Mouse (Mus musculus): ENCODE data around the gene Skint5.
"Not testable (repeated sequence)": the region's sequence is repeated elsewhere in the genome, so short reads cannot be mapped to it uniquely, and the experiment has no call there.

The Skint5 gene

DNA sequence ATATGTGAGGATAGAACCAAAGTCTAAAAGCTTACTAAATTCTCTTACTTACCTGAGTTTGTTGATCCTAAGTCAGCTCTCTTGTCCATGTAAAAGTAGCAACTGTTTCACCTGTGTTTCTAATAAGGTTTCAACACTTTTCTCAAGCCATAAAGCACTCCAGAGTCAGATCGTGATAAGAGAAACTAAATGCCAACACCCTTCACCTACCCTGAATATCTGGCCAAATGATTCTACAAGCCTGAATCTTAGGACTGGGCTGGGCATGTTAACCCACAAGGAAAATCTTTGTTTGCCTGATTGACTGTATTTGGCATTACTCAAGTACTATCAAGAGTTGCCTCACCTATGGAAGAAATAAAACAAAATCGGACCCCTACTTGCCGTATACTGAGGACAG lies at the start of gene Skint5:
Skint5 (minus strand) TSS at position 101 of the 400 bp plus-strand sequence.
- DNase-seq (ENCODE audit: extremely low read depth, insufficient read length, low spot score), result no peak

- DNase-seq (ENCODE audit: extremely low read depth, insufficient read length, low spot score), result no peak
Observed at GRCm38 (mm10) chr4:113957343-113957742, 42.0 kb downstream of the Skint5 start.

- DNase-seq (ENCODE audit: extremely low read depth, insufficient read length, low spot score), result no peak
Observed at GRCm38 (mm10) chr4:113764182-113764581, 235.1 kb downstream of the Skint5 start.

GRCm38 (mm10) chr4:113763684-113764083 lies 235.6 kb downstream of the Skint5 start:
- DNase-seq (ENCODE audit: extremely low read depth, insufficient read length, low spot score), result no peak

- not testable (repeated sequence) for DNase-seq (ENCODE audit: extremely low read depth, insufficient read length, low spot score)
Observed at GRCm38 (mm10) chr4:113448230-113448629, 551.1 kb downstream of the Skint5 start.

Data from 3134 (cell line).